Comparison of ENCODE assay signal across 11 mouse cellular contexts in the genomic region with DNA sequence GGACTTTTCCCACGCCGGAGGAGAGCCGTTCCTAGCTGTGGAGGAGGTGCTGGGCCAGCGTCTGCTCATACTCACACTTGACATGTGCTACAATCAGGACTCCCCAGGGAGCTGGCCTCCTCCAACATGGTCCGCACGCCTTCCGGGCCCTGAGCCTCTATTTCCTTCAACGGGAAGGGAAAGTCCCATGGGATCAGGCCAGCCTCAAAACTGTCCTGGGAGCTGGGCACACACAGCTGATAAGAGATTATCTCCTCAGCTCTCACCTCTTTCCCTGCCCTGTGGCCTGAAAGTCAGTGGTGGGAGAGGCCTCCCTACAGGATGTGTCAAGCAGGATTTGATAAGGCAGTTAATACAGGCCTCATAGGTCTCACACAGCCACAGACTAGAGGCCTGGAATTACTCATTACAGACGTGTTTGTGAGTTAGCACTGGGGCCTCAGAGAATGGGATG. TPM values are rescaled to one million over a fixed set of nuclear protein-coding genes. Genes with fewer than 3 reads are reported as not detected.
A peak's percentile ranks its signal among the peaks of the same experiment; 100 is the strongest.
DNase-seq lines count a peak whose midpoint lies in the region; ATAC-seq and TF ChIP-seq lines count a peak whose summit lies in the region.
"Had no signal": no experiment of that assay in that cellular context is flagged by ENCODE, and none has a peak within 500 bp of the region (broad histone marks: within the 10 kb centered on the region; RNA-seq: fewer than 3 reads in every experiment).

No protein-coding gene starts in this region.

- intact Hi-C loops in heart, postnatal 14 days (cut with DNase I): loop anchor here (5.0 kb wide), 2 partner anchors 252 to 347 kb away; no protein-coding TSS in a partner anchor

- no peak for TF ChIP-seq CTCF in midbrain, postnatal 0 days (IDR thresholded peaks at IDR 0.05)

- peaks cover 25% of the 10 kb centered on the region for H3K4me1 ChIP-seq in midbrain, embryonic 10.5 days
- H3K4me1 ChIP-seq in midbrain, postnatal 0 days (ENCODE audit: insufficient read depth, low read length): no peaks in the 10 kb centered on the region
- H3K4me1 ChIP-seq in limb, embryonic 10.5 days: peaks cover 52% of the 10 kb centered on the region
- no peaks in the 10 kb centered on the region for H3K4me1 ChIP-seq in forebrain, embryonic 13.5 days

- no peak for ATAC-seq in midbrain, postnatal 0 days (ENCODE audit: low FRiP score)
- ATAC-seq in inflammation-experienced regulatory T-cells, adult 6 months: no peak
- no peak for ATAC-seq in forebrain, embryonic 13.5 days

- H3K27me3 ChIP-seq in midbrain, embryonic 10.5 days (ENCODE audit: low read depth, poor library complexity, severe bottlenecking): no peaks in the 10 kb centered on the region
- no peaks in the 10 kb centered on the region for H3K27me3 ChIP-seq in midbrain, postnatal 0 days (ENCODE audit: insufficient read depth, low read length)
- H3K27me3 ChIP-seq in limb, embryonic 10.5 days (ENCODE audit: low read depth, poor library complexity, severe bottlenecking): no peaks in the 10 kb centered on the region
- no peaks in the 10 kb centered on the region for H3K27me3 ChIP-seq in forebrain, embryonic 13.5 days
- H3K27me3 ChIP-seq: limb, embryonic 15.5 days had no signal

- no peak overlapping the region for H3K4me3 ChIP-seq in midbrain, embryonic 10.5 days
- H3K4me3 ChIP-seq in midbrain, postnatal 0 days (ENCODE audit: low read depth, low read length): no peak overlapping the region
- H3K4me3 ChIP-seq in limb, embryonic 10.5 days: no peak overlapping the region
- no peak overlapping the region for H3K4me3 ChIP-seq in forebrain, embryonic 13.5 days
- H3K4me3 ChIP-seq: limb, embryonic 15.5 days had no signal

- no peaks in the 10 kb centered on the region for H3K9me3 ChIP-seq in midbrain, embryonic 10.5 days (replicated peaks)
- H3K9me3 ChIP-seq in midbrain, postnatal 0 days (ENCODE audit: low read length): no peaks in the 10 kb centered on the region
- H3K9me3 ChIP-seq in limb, embryonic 10.5 days (replicated peaks): no peaks in the 10 kb centered on the region
- H3K9me3 ChIP-seq in forebrain, embryonic 13.5 days (replicated peaks): no peaks in the 10 kb centered on the region
- H3K9me3 ChIP-seq: limb, embryonic 15.5 days had no signal

- no peak overlapping the region for H3K4me2 ChIP-seq in midbrain, postnatal 0 days (ENCODE audit: low read depth, low read length, poor library complexity, severe bottlenecking)
- no peak overlapping the region for H3K4me2 ChIP-seq in forebrain, embryonic 13.5 days
- H3K4me2 ChIP-seq: limb, embryonic 15.5 days had no signal

- no peaks in the 10 kb centered on the region for H3K36me3 ChIP-seq in midbrain, embryonic 10.5 days
- H3K36me3 ChIP-seq in midbrain, postnatal 0 days (ENCODE audit: insufficient read depth, low read length): no peaks in the 10 kb centered on the region
- no peaks in the 10 kb centered on the region for H3K36me3 ChIP-seq in limb, embryonic 10.5 days
- no peaks in the 10 kb centered on the region for H3K36me3 ChIP-seq in forebrain, embryonic 13.5 days (ENCODE audit: poor library complexity, severe bottlenecking)
- H3K36me3 ChIP-seq: limb, embryonic 15.5 days had no signal

- no peak for DNase-seq in midbrain, embryonic 10.5 days (ENCODE audit: low spot score)
- no peak for DNase-seq in midbrain, postnatal 0 days (ENCODE audit: low spot score)
- peak; percentile 78 to 80 for DNase-seq in heart, postnatal 14 days
- DNase-seq in limb, embryonic 10.5 days (ENCODE audit: low spot score): no peak
- DNase-seq in testis, postnatal 14 days (ENCODE audit: low spot score): peak; percentile 33
- no peak for DNase-seq in frontal cortex, postnatal 10 days (ENCODE audit: low spot score in 2 of 2)

- H3K9ac ChIP-seq in midbrain, postnatal 0 days (replicated peaks; ENCODE audit: low read length, poor library complexity, severe bottlenecking): no peak overlapping the region
- H3K9ac ChIP-seq in forebrain, embryonic 13.5 days: no peak overlapping the region
- H3K9ac ChIP-seq: limb, embryonic 15.5 days had no signal

- H3K27ac ChIP-seq in midbrain, embryonic 10.5 days (replicated peaks): 0 out of 2 replicates have a peak overlapping the region, but pooled peaks have one; percentile 17
- H3K27ac ChIP-seq in midbrain, postnatal 0 days (ENCODE audit: low read depth, low read length): no peak overlapping the region
- H3K27ac ChIP-seq in limb, embryonic 10.5 days: peak overlapping the region; percentile 64
- no peak overlapping the region for H3K27ac ChIP-seq in forebrain, embryonic 13.5 days
- H3K27ac ChIP-seq: limb, embryonic 15.5 days had no signal

- WGBS in midbrain, embryonic 10.5 days: 79% methylated on average over 9 of the region's 9 CpGs
- WGBS in midbrain, postnatal 0 days: 76% methylated on average over 9 of the region's 9 CpGs
- 31% methylated on average over 9 of the region's 9 CpGs for WGBS in limb, embryonic 10.5 days
- 87% methylated on average over 9 of the region's 9 CpGs for WGBS in forebrain, embryonic 13.5 days

RNA-seq across cellular contexts. Expression of a gene that starts 26.9 kb away (rescaled TPM):
- not detected in 2 replicates for polyA plus RNA-seq in midbrain, embryonic 10.5 days (2016; fragmentation: Nextera tagmentation; extraction: Ambion mirVana)
- not detected in 2 replicates for total RNA-seq in midbrain, postnatal 0 days (2014; rRNA removed)
- polyA plus RNA-seq in midbrain, postnatal 0 days (2015; fragmentation: Nextera tagmentation; extraction: Ambion mirVana): not detected in 2 replicates
- total RNA-seq in heart, postnatal 14 days (2021): not detected
- not detected in 2 replicates for polyA plus RNA-seq in limb, embryonic 10.5 days (2016; fragmentation: Nextera tagmentation; extraction: Ambion mirVana)
- polyA plus RNA-seq in inflammation-experienced regulatory T-cells, adult 6 months (2017; shearing (Covaris generic)): not detected
- not detected in 2 replicates for polyA plus RNA-seq in forebrain, embryonic 13.5 days (2015; fragmentation: Nextera tagmentation; extraction: Ambion mirVana)
- total RNA-seq: CH12.LX had no signal
- polyA plus RNA-seq: brain, embryonic 14.5 days; limb, embryonic 15.5 days had no signal

RNA-seq across cellular contexts. Expression of a gene that starts 33.4 kb away (rescaled TPM):
- not detected in 2 replicates for polyA plus RNA-seq in midbrain, embryonic 10.5 days (2016; fragmentation: Nextera tagmentation; extraction: Ambion mirVana)
- total RNA-seq in midbrain, postnatal 0 days (2014; rRNA removed): not detected in 2 replicates
- not detected in 2 replicates for polyA plus RNA-seq in midbrain, postnatal 0 days (2015; fragmentation: Nextera tagmentation; extraction: Ambion mirVana)
- total RNA-seq in heart, postnatal 14 days (2021): not detected
- polyA plus RNA-seq in limb, embryonic 10.5 days (2016; fragmentation: Nextera tagmentation; extraction: Ambion mirVana): not detected in 2 replicates
- not detected for polyA plus RNA-seq in inflammation-experienced regulatory T-cells, adult 6 months (2017; shearing (Covaris generic))
- not detected in 2 replicates for polyA plus RNA-seq in forebrain, embryonic 13.5 days (2015; fragmentation: Nextera tagmentation; extraction: Ambion mirVana)
- total RNA-seq: CH12.LX had no signal
- polyA plus RNA-seq: brain, embryonic 14.5 days; limb, embryonic 15.5 days had no signal

RNA-seq across cellular contexts. Expression of a gene that starts 43.3 kb away (rescaled TPM):
- polyA plus RNA-seq in midbrain, embryonic 10.5 days (2016; fragmentation: Nextera tagmentation; extraction: Ambion mirVana): 0.41 and 0.50 TPM in 2 replicates
- 16.4 and 21.8 TPM in 2 replicates for total RNA-seq in midbrain, postnatal 0 days (2014; rRNA removed)
- polyA plus RNA-seq in midbrain, postnatal 0 days (2015; fragmentation: Nextera tagmentation; extraction: Ambion mirVana): 20.8 and 23.5 TPM in 2 replicates
- total RNA-seq in heart, postnatal 14 days (2021): 1 to 10 TPM; 1.7 to 2.1 TPM
- polyA plus RNA-seq in limb, embryonic 10.5 days (2016; fragmentation: Nextera tagmentation; extraction: Ambion mirVana): 0.53 and 0.73 TPM in 2 replicates
- 1 to 10 TPM; 1.6 to 4.5 (median 1.9) TPM for polyA plus RNA-seq in inflammation-experienced regulatory T-cells, adult 6 months (2017; shearing (Covaris generic))
- polyA plus RNA-seq in forebrain, embryonic 13.5 days (2015; fragmentation: Nextera tagmentation; extraction: Ambion mirVana): 0.96 and 1.1 TPM in 2 replicates
- total RNA-seq: CH12.LX had no signal

RNA-seq across cellular contexts. Expression of a gene that starts 52.2 kb away (rescaled TPM):
- 0.75 TPM in 1 of 2 replicates, not detected in the other for polyA plus RNA-seq in midbrain, embryonic 10.5 days (2016; fragmentation: Nextera tagmentation; extraction: Ambion mirVana)
- 3.3 TPM in 1 of 2 replicates, not detected in the other for total RNA-seq in midbrain, postnatal 0 days (2014; rRNA removed)
- not detected in 2 replicates for polyA plus RNA-seq in midbrain, postnatal 0 days (2015; fragmentation: Nextera tagmentation; extraction: Ambion mirVana)
- total RNA-seq in heart, postnatal 14 days (2021): 1 to 10 TPM; 2.4 to 6.7 TPM
- 0.63 and 1.1 TPM in 2 replicates for polyA plus RNA-seq in limb, embryonic 10.5 days (2016; fragmentation: Nextera tagmentation; extraction: Ambion mirVana)
- 1 to 10 TPM in 1 of 3 experiments, under 1 TPM in 1, not detected in 1; 0.63 to 1.9 TPM for polyA plus RNA-seq in inflammation-experienced regulatory T-cells, adult 6 months (2017; shearing (Covaris generic))
- 1.5 TPM in 1 of 2 replicates, not detected in the other for polyA plus RNA-seq in forebrain, embryonic 13.5 days (2015; fragmentation: Nextera tagmentation; extraction: Ambion mirVana)
- polyA plus RNA-seq: limb, embryonic 15.5 days had no signal

RNA-seq across cellular contexts. Expression of a gene that starts 56.1 kb away (rescaled TPM):
- not detected in 2 replicates for polyA plus RNA-seq in midbrain, embryonic 10.5 days (2016; fragmentation: Nextera tagmentation; extraction: Ambion mirVana)
- not detected in 2 replicates for total RNA-seq in midbrain, postnatal 0 days (2014; rRNA removed)
- polyA plus RNA-seq in midbrain, postnatal 0 days (2015; fragmentation: Nextera tagmentation; extraction: Ambion mirVana): not detected in 2 replicates
- total RNA-seq in heart, postnatal 14 days (2021): not detected
- polyA plus RNA-seq in limb, embryonic 10.5 days (2016; fragmentation: Nextera tagmentation; extraction: Ambion mirVana): not detected in 2 replicates
- not detected for polyA plus RNA-seq in inflammation-experienced regulatory T-cells, adult 6 months (2017; shearing (Covaris generic))
- polyA plus RNA-seq in forebrain, embryonic 13.5 days (2015; fragmentation: Nextera tagmentation; extraction: Ambion mirVana): not detected in 2 replicates
- total RNA-seq: CH12.LX had no signal
- polyA plus RNA-seq: brain, embryonic 14.5 days; limb, embryonic 15.5 days had no signal

Comparison
In these comparisons a context has a peak if more than half of its experiments do, and no peak if none do; other contexts are left out.
1. H3K27ac ChIP-seq: peak in midbrain, embryonic 10.5 days (single experiment) and limb, embryonic 10.5 days (single experiment); none in midbrain, postnatal 0 days (single experiment) and forebrain, embryonic 13.5 days (single experiment).
2. DNase-seq: peak in heart, postnatal 14 days (2 of 2) and testis, postnatal 14 days (single experiment); none in midbrain, embryonic 10.5 days (single experiment), midbrain, postnatal 0 days (single experiment), limb, embryonic 10.5 days (single experiment) and frontal cortex, postnatal 10 days (0 of 2).